Mouse (Mus musculus) lung, adult 2 months (tissue): ENCODE measurements around the gene Pip5k1b. TPM values are rescaled to one million over a fixed set of nuclear protein-coding genes. Genes with fewer than 3 reads are reported as not detected.

ENCODE experiments used
- DNase-seq: peaks from one replicate; pipeline ENCODE4 v3.0.0; 2022
- H3K4me1 ChIP-seq: fragments of 200-500 bp; 2 replicates; pipeline ENCODE4 v1.6.1; 2011; ENCODE audit warnings: low read length; ENCODE audit not compliant: control insufficient read depth, insufficient read depth
- H3K4me3 ChIP-seq: fragments of 200-500 bp; replicated peaks from 2 replicates; pipeline ENCODE3; 2011; ENCODE audit warnings: low read depth, mild to moderate bottlenecking, control low read depth, low read length; ENCODE audit errors: extremely low read depth
- CTCF ChIP-seq: fragments of 200-500 bp; IDR thresholded peaks from 2 replicates; pipeline ENCODE4 v1.5.1; 2011; ENCODE audit warnings: mild to moderate bottlenecking, low read length, control low read depth; ENCODE audit not compliant: insufficient read depth
- POLR2A ChIP-seq: fragments of 200-500 bp; IDR thresholded peaks from 2 replicates; pipeline ENCODE4 v1.6.1; 2011; ENCODE audit warnings: low read depth, mild to moderate bottlenecking, control low read depth, low read length, borderline replicate concordance; ENCODE audit errors: extremely low read depth
- WGBS: fragments of 180-500 bp; shearing (Covaris S2); methylation state at CpG from one replicate; pipeline ENCODE4 v1.1.7; 2018; 5-methylcytosine and 5-hydroxymethylcytosine counted together
- polyA plus RNA-seq: library from polyadenylated mRNA; depleted of rRNA; stranded (reverse); fragments of >200 nt; gene quantifications from 2 replicates; pipeline ENCODE4 v1.2.3, GENCODE M21; 2012

Gene Pip5k1b
- polyA plus RNA-seq, 1 experiment: 8.7 TPM

GRCm38 (mm10) chr19:24548337-24548736, 7.3 kb downstream of the Pip5k1b start:
- WGBS: 96% methylated on average over 9 of the region's 9 CpGs
- H3K4me3 ChIP-seq: no peak overlapping the region
- no peaks in the 10 kb centered on the region for H3K4me1 ChIP-seq
- TF ChIP-seq POLR2A (no peak), CTCF (no peak)
- DNase-seq: no peak

DNA sequence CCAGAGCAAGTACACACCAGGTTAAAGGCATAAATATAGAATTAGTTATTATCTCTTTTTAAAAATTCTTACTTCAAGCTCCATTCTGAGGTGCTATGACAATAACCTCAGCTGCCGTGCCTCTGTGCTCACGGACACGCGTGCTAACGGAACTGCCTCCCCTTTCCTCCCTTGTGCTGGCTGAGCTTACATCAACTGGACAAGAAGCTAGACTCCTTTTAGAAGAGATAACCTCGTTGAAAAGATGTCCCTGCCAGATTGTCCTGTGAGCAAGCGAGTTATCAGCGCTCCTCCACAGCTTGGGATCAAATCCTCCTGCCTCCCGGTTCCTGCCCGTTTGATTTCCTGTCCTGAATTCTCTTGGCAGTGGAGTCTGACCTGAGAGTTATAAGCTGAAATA, 9.5 kb downstream of the Pip5k1b start:
- TF ChIP-seq CTCF: no peak
- TF ChIP-seq POLR2A: no peak
- no peak for DNase-seq
- WGBS: 77% methylated on average over 10 of the region's 10 CpGs
- Histone ChIP-seq H3K4me3 (no peak overlapping the region), H3K4me1 (no peaks in the 10 kb centered on the region)

GRCm38 (mm10) chr19:24543386-24544350, 12.0 kb downstream of the Pip5k1b start:
- no peak for TF ChIP-seq CTCF
- no peak for TF ChIP-seq POLR2A
- no peak overlapping the region for H3K4me3 ChIP-seq
- H3K4me1 ChIP-seq: no peaks in the 10 kb centered on the region
- DNase-seq: peak; percentile 46
- WGBS: 69% methylated on average over 14 of the region's 14 CpGs

DNA sequence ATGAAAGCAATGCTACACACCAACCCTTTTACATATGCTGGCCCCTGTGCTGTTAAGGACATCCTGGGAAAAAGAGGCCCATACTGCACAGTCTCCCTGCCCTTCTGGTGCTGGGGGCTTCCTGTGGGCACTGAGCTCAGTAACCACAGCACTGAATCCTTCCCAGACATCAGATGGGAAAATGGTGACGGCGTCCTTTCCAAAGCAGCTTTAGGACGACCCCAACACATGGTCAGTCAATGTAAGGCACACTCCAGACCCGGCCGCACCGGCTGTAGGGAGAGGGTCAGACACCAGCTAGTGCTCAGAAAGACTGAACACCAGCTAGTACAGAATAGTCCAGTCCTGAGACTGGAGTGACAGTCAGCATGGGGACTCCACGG, 13.4 kb downstream of the Pip5k1b start:
- no peak for TF ChIP-seq CTCF
- no peak for TF ChIP-seq POLR2A
- 92% methylated on average over 7 of the region's 7 CpGs for WGBS
- DNase-seq: no peak

GRCm38 (mm10) chr19:24541669-24542292, 13.9 kb downstream of the Pip5k1b start:
- DNase-seq: no peak
- no peaks in the 10 kb centered on the region; the same call in 1 of the 2 replicates for H3K4me1 ChIP-seq
- H3K4me3 ChIP-seq: no peak overlapping the region
- TF ChIP-seq CTCF (no peak), POLR2A (no peak)
- 88% methylated on average over 17 of the region's 17 CpGs for WGBS

More for the DNA sequence above, 13.4 kb downstream of the Pip5k1b start:
- Histone ChIP-seq H3K4me3 (no peak overlapping the region), H3K4me1 (no peaks in the 10 kb centered on the region; the same call in 1 of the 2 replicates)

GRCm38 (mm10) chr19:24540952-24541668, 14.6 kb downstream of the Pip5k1b start:
- no peaks in the 10 kb centered on the region; the same call in 1 of the 2 replicates for H3K4me1 ChIP-seq
- no peak for DNase-seq
- no peak for TF ChIP-seq CTCF
- TF ChIP-seq POLR2A: no peak
- H3K4me3 ChIP-seq: no peak overlapping the region
- 86% methylated on average over 10 of the region's 10 CpGs for WGBS

DNA sequence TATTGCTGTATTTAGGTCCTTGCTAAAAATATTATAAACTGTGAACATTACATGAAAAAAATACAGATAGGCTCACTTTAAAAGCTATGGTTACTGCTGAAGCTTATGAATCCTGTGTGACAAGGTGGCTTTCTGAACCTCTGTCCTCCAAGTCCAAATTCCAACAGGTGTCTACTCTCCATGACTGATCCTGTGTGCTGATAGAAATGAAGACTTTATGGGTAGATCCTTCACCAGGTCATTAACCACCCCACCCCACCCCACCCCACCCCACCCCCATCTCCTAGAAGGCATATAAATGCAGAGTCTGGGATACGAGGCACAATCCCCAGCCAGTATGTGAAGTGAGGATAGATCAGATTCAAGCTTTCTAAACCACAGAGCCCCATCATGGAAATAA, 16.6 kb downstream of the Pip5k1b start:
- no peak for DNase-seq

GRCm38 (mm10) chr19:24538181-24538580, 17.5 kb downstream of the Pip5k1b start:
- DNase-seq: no peak
- Histone ChIP-seq H3K4me3 (no peak overlapping the region), H3K4me1 (no peaks in the 10 kb centered on the region; the same call in 1 of the 2 replicates)
- WGBS: 75% methylated on average over 6 of the region's 6 CpGs
- TF ChIP-seq CTCF (no peak), POLR2A (no peak)

More for the DNA sequence above, 16.6 kb downstream of the Pip5k1b start:
- WGBS: 93% methylated on average over 1 of the region's 1 CpGs
- Histone ChIP-seq H3K4me3 (no peak overlapping the region), H3K4me1 (no peaks in the 10 kb centered on the region; the same call in 1 of the 2 replicates)
- TF ChIP-seq POLR2A: no peak
- no peak for TF ChIP-seq CTCF

- no peak overlapping the region for H3K4me3 ChIP-seq
- H3K4me1 ChIP-seq: no peaks in the 10 kb centered on the region; the same call in 1 of the 2 replicates
- no peak for DNase-seq
- TF ChIP-seq CTCF: no peak
- no peak for TF ChIP-seq POLR2A
- 55% methylated on average over 4 of the region's 4 CpGs for WGBS
Observed at GRCm38 (mm10) chr19:24537691-24538090, 18.0 kb downstream of the Pip5k1b start.
